Mouse (Mus musculus): ENCODE results near the gene Dhrs1.

Dhrs1 gene

GRCm38 (mm10) chr14:55745180-55745860 lies at the start of gene Dhrs1, which contains the start of gene Nop9:
Gene Dhrs1, minus strand, starts transcription at chr14:55745690.
Gene Nop9, plus strand, starts transcription at chr14:55745693.
- peak; percentile 75 for DNase-seq (ENCODE audit: low spot score)

GRCm38 (mm10) chr14:55793946-55794345 lies 48.5 kb upstream of the Dhrs1 start:
- no peak for DNase-seq (ENCODE audit: low spot score)

GRCm38 (mm10) chr14:55793461-55793860 lies 48.0 kb upstream of the Dhrs1 start:
- DNase-seq (ENCODE audit: low spot score) = no peak

- DNase-seq (ENCODE audit: low spot score) = peak; percentile 43
Observed at GRCm38 (mm10) chr14:55788256-55789050, 43.0 kb upstream of the Dhrs1 start, which contains the start of gene Ripk3. Gene Ripk3, minus strand, starts transcription at chr14:55788865.

- no peak for DNase-seq (ENCODE audit: low spot score)
Observed at GRCm38 (mm10) chr14:55787731-55788130, 42.2 kb upstream of the Dhrs1 start.

GRCm38 (mm10) chr14:55785195-55785594 lies 39.7 kb upstream of the Dhrs1 start:
- no peak for DNase-seq (ENCODE audit: low spot score)

GRCm38 (mm10) chr14:55783958-55784235 lies 38.4 kb upstream of the Dhrs1 start, which contains the start of gene Adcy4:
Gene Adcy4, minus strand, starts transcription at chr14:55784095.
- no peak for DNase-seq (ENCODE audit: low spot score)

- DNase-seq (ENCODE audit: low spot score) = no peak
Observed at GRCm38 (mm10) chr14:55783171-55783957, 37.9 kb upstream of the Dhrs1 start.

GRCm38 (mm10) chr14:55782361-55782960 lies 37.0 kb upstream of the Dhrs1 start:
- no peak for DNase-seq (ENCODE audit: low spot score)

- no peak for DNase-seq (ENCODE audit: low spot score)
Observed at GRCm38 (mm10) chr14:55781310-55781709, 35.8 kb upstream of the Dhrs1 start.

- DNase-seq (ENCODE audit: low spot score) = no peak
Observed at GRCm38 (mm10) chr14:55780736-55781135, 35.2 kb upstream of the Dhrs1 start.

GRCm38 (mm10) chr14:55779656-55780055 lies 34.2 kb upstream of the Dhrs1 start:
- DNase-seq (ENCODE audit: low spot score) = no peak

GRCm38 (mm10) chr14:55778686-55779085 lies 33.2 kb upstream of the Dhrs1 start:
- DNase-seq (ENCODE audit: low spot score) = no peak

GRCm38 (mm10) chr14:55777806-55778205 lies 32.3 kb upstream of the Dhrs1 start:
- no peak for DNase-seq (ENCODE audit: low spot score)

- no peak for DNase-seq (ENCODE audit: low spot score)
Observed at GRCm38 (mm10) chr14:55777176-55777575, 31.7 kb upstream of the Dhrs1 start.

GRCm38 (mm10) chr14:55776711-55777110 lies 31.2 kb upstream of the Dhrs1 start:
- DNase-seq (ENCODE audit: low spot score) = no peak

GRCm38 (mm10) chr14:55769087-55769703 lies 23.7 kb upstream of the Dhrs1 start:
- DNase-seq (ENCODE audit: low spot score) = no peak

- DNase-seq (ENCODE audit: low spot score) = no peak
Observed at GRCm38 (mm10) chr14:55768555-55768954, 23.1 kb upstream of the Dhrs1 start.

- no peak for DNase-seq (ENCODE audit: low spot score)
Observed at GRCm38 (mm10) chr14:55767519-55768414, 22.3 kb upstream of the Dhrs1 start.

- DNase-seq (ENCODE audit: low spot score) = no peak
Observed at GRCm38 (mm10) chr14:55765696-55766095, 20.2 kb upstream of the Dhrs1 start, which contains the start of gene Ltb4r1. Gene Ltb4r1, plus strand, starts transcription at chr14:55765962.

- no peak for DNase-seq (ENCODE audit: low spot score)
Observed at GRCm38 (mm10) chr14:55763166-55763565, 17.7 kb upstream of the Dhrs1 start.

Data from spleen, adult 12 weeks (tissue).